Mouse (Mus musculus) embryonic fibroblast, embryonic 13.5 days (primary cell): ENCODE results near the gene Zbtb4. TPM values are rescaled to one million over a fixed set of nuclear protein-coding genes. Genes with fewer than 3 reads are reported as not detected.

ENCODE experiments used
- H3K27ac ChIP-seq: 2 replicates; pipeline ENCODE4 v1.5.1; 2012; ENCODE audit warnings: low read length, control low read depth, inconsistent platforms; ENCODE audit not compliant: insufficient read depth
- H3K4me1 ChIP-seq: 2 replicates; pipeline ENCODE4 v1.6.1; 2011; ENCODE audit warnings: low read length; ENCODE audit not compliant: control insufficient read depth, insufficient read depth
- H3K4me3 ChIP-seq: 2 replicates; pipeline ENCODE4 v1.5.1; 2011; ENCODE audit warnings: mild to moderate bottlenecking, control low read depth, low read length; ENCODE audit not compliant: insufficient read depth
- CTCF ChIP-seq: IDR thresholded peaks from 2 replicates; pipeline ENCODE4 v1.5.1; 2011; ENCODE audit warnings: mild to moderate bottlenecking, control low read depth, low read length, moderate library complexity, borderline replicate concordance; ENCODE audit not compliant: insufficient read depth
- POLR2A ChIP-seq: IDR thresholded peaks from 2 replicates; pipeline ENCODE4 v1.6.1; 2011; ENCODE audit warnings: low read depth, mild to moderate bottlenecking, control low read depth, low read length, moderate library complexity
- polyA plus RNA-seq: library from polyadenylated mRNA; stranded (reverse); fragments of >200 nt; gene quantifications from 2 replicates; pipeline ENCODE4 v1.2.4, GENCODE M21; 2011; ENCODE audit warnings: low read depth; ENCODE audit not compliant: missing spikeins, insufficient read length

Zbtb4 gene
- polyA plus RNA-seq, 1 experiment: 22.6 TPM

- no peak overlapping the region for H3K4me3 ChIP-seq
- H3K27ac ChIP-seq: no peak overlapping the region
- TF ChIP-seq CTCF (no peak), POLR2A (no peak)
- H3K4me1 ChIP-seq: no peaks in the 10 kb centered on the region
These were observed 63.1 kb downstream of the Zbtb4 start for GRCm38 (mm10) chr11:69828832-69829231.

- TF ChIP-seq CTCF: no peak
- no peak for TF ChIP-seq POLR2A
- Histone ChIP-seq H3K4me3 (no peak overlapping the region), H3K4me1 (peaks cover 3% of the 10 kb centered on the region; the same call in 1 of the 2 replicates), H3K27ac (no peak overlapping the region)
These were observed 67.8 kb downstream of the Zbtb4 start for GRCm38 (mm10) chr11:69833554-69833953.

Other genes with a start within 250 kb of the Zbtb4 start
- 0.21 TPM in 1 of 2 replicates, not detected in the other for gene Dnah2, start 216.8 kb upstream of the Zbtb4 start, polyA plus RNA-seq
- gene Efnb3, start 205.7 kb upstream of the Zbtb4 start, polyA plus RNA-seq: 0.45 and 2.6 TPM in 2 replicates
- 7.9 and 10.2 TPM in 2 replicates for gene Wrap53, start 185.7 kb upstream of the Zbtb4 start, polyA plus RNA-seq
- gene Trp53, start 185.6 kb upstream of the Zbtb4 start, polyA plus RNA-seq: 159 and 160 TPM in 2 replicates
- 0.58 and 2.7 TPM in 2 replicates for gene Atp1b2, start 160.0 kb upstream of the Zbtb4 start, polyA plus RNA-seq
- gene Shbg, start 148.0 kb upstream of the Zbtb4 start, polyA plus RNA-seq: not detected in 2 replicates
- gene Sat2, start 143.9 kb upstream of the Zbtb4 start, polyA plus RNA-seq: 11.7 and 13.6 TPM in 2 replicates
- gene Fxr2, start 132.9 kb upstream of the Zbtb4 start, polyA plus RNA-seq: 63.5 and 71.7 TPM in 2 replicates
- gene Sox15, start 110.6 kb upstream of the Zbtb4 start, polyA plus RNA-seq: not detected in 2 replicates
- gene Mpdu1, start 103.3 kb upstream of the Zbtb4 start, polyA plus RNA-seq: 45.2 and 47.8 TPM in 2 replicates
- gene Cd68, start 99.8 kb upstream of the Zbtb4 start, polyA plus RNA-seq: 4.9 and 8.6 TPM in 2 replicates
- gene Eif4a1, start 93.5 kb upstream of the Zbtb4 start, polyA plus RNA-seq: 717 and 781 TPM in 2 replicates
- 117 and 187 TPM in 2 replicates for gene Senp3, start 83.8 kb upstream of the Zbtb4 start, polyA plus RNA-seq
- 0.85 and 1.5 TPM in 2 replicates for gene Tnfsf13, start 80.1 kb upstream of the Zbtb4 start, polyA plus RNA-seq
- gene Tnfsf12, start 70.1 kb upstream of the Zbtb4 start, polyA plus RNA-seq: 20.0 and 25.5 TPM in 2 replicates
- gene Tnfsfm13, start 69.8 kb upstream of the Zbtb4 start, polyA plus RNA-seq: 3.0 and 4.4 TPM in 2 replicates
- 82.6 and 90.9 TPM in 2 replicates for gene Polr2a, start 7.3 kb upstream of the Zbtb4 start, polyA plus RNA-seq
- gene Slc35g3, start 3.9 kb upstream of the Zbtb4 start, polyA plus RNA-seq: not detected in 2 replicates
- gene Chrnb1, start 30.0 kb downstream of the Zbtb4 start, polyA plus RNA-seq: 4.6 and 7.2 TPM in 2 replicates
- 1.1 and 2.5 TPM in 2 replicates for gene Fgf11, start 35.9 kb downstream of the Zbtb4 start, polyA plus RNA-seq
- gene Tmem102, start 39.7 kb downstream of the Zbtb4 start, polyA plus RNA-seq: not detected in 2 replicates
- not detected in 2 replicates for gene Gm39566, start 49.4 kb downstream of the Zbtb4 start, polyA plus RNA-seq
- not detected in 2 replicates for gene Spem2, start 52.6 kb downstream of the Zbtb4 start, polyA plus RNA-seq
- gene Spem1, start 56.3 kb downstream of the Zbtb4 start, polyA plus RNA-seq: not detected in 2 replicates
- 33.8 and 42.0 TPM in 2 replicates for gene Nlgn2, start 71.9 kb downstream of the Zbtb4 start, polyA plus RNA-seq
- 72.1 and 94.8 TPM in 2 replicates for gene Tmem256, start 72.6 kb downstream of the Zbtb4 start, polyA plus RNA-seq
- gene Plscr3, start 80.5 kb downstream of the Zbtb4 start, polyA plus RNA-seq: 120 and 128 TPM in 2 replicates
- not detected in 2 replicates for gene Tnk1, start 92.8 kb downstream of the Zbtb4 start, polyA plus RNA-seq
- gene Tmem95, start 112.1 kb downstream of the Zbtb4 start, polyA plus RNA-seq: not detected in 2 replicates
- 20.7 and 26.0 TPM in 2 replicates for gene Kctd11, start 115.5 kb downstream of the Zbtb4 start, polyA plus RNA-seq
- not detected in 2 replicates for gene Acap1, start 129.6 kb downstream of the Zbtb4 start, polyA plus RNA-seq
- 3.5 and 4.9 TPM in 2 replicates for gene 2810408A11Rik, start 135.1 kb downstream of the Zbtb4 start, polyA plus RNA-seq
- 30.8 and 31.8 TPM in 2 replicates for gene Neurl4, start 135.2 kb downstream of the Zbtb4 start, polyA plus RNA-seq
- 24.1 and 27.8 TPM in 2 replicates for gene Gps2, start 148.0 kb downstream of the Zbtb4 start, polyA plus RNA-seq
- 725 and 764 TPM in 2 replicates for gene Eif5a, start 156.0 kb downstream of the Zbtb4 start, polyA plus RNA-seq
- not detected in 2 replicates for gene Ybx2, start 169.9 kb downstream of the Zbtb4 start, polyA plus RNA-seq
- gene Slc2a4, start 182.3 kb downstream of the Zbtb4 start, polyA plus RNA-seq: 2.3 and 2.7 TPM in 2 replicates
- not detected in 2 replicates for gene Cldn7, start 198.9 kb downstream of the Zbtb4 start, polyA plus RNA-seq
- gene Ctdnep1, start 215.2 kb downstream of the Zbtb4 start, polyA plus RNA-seq: 140 and 171 TPM in 2 replicates
- gene Elp5, start 216.6 kb downstream of the Zbtb4 start, polyA plus RNA-seq: 68.8 and 86.1 TPM in 2 replicates
- gene Gabarap, start 225.2 kb downstream of the Zbtb4 start, polyA plus RNA-seq: 639 and 646 TPM in 2 replicates
- 78.6 and 89.1 TPM in 2 replicates for gene Phf23, start 229.9 kb downstream of the Zbtb4 start, polyA plus RNA-seq
- gene Dvl2, start 234.7 kb downstream of the Zbtb4 start, polyA plus RNA-seq: 27.7 and 32.1 TPM in 2 replicates
- gene Acadvl, start 249.5 kb downstream of the Zbtb4 start, polyA plus RNA-seq: 47.4 and 57.9 TPM in 2 replicates